Mouse (Mus musculus) stomach, postnatal 0 days (tissue): ENCODE results near the gene Sema3b. TPM values are rescaled to one million over a fixed set of nuclear protein-coding genes. Genes with fewer than 3 reads are reported as not detected.

Experiments
- ATAC-seq: fragments of 200-750 bp; cut with Nextera tagmentation; 2 replicates; pipeline ENCODE4 v1.8.0; 2017; ENCODE audit not compliant: low FRiP score, low TSS enrichment
- DNase-seq: peaks from one replicate; pipeline ENCODE4 v3.0.0-alpha.2; 2016; ENCODE audit warnings: low spot score
- H3K27ac ChIP-seq: fragments of 300-500 bp; sonication (generic); replicated peaks from 2 replicates; pipeline ENCODE4 v1.5.1; 2014; ENCODE audit warnings: mild to moderate bottlenecking, control low read depth
- H3K27me3 ChIP-seq: fragments of 300-500 bp; sonication (generic); 2 replicates; pipeline ENCODE4 v1.6.1; 2014; ENCODE audit warnings: low read length; ENCODE audit not compliant: control insufficient read depth, insufficient read depth
- H3K36me3 ChIP-seq: fragments of 300-500 bp; sonication (generic); 2 replicates; pipeline ENCODE4 v1.6.1; 2014; ENCODE audit warnings: low read length, mixed read lengths; ENCODE audit not compliant: control insufficient read depth, insufficient read depth
- H3K4me1 ChIP-seq: fragments of 300-500 bp; sonication (generic); replicated peaks from 2 replicates; pipeline ENCODE4 v1.6.1; 2014; ENCODE audit warnings: antibody characterized with exemption; ENCODE audit not compliant: control insufficient read depth, insufficient read depth
- H3K4me2 ChIP-seq: fragments of 300-500 bp; sonication (generic); replicated peaks from 2 replicates; pipeline ENCODE4 v1.6.1; 2014; ENCODE audit warnings: low read depth, mild to moderate bottlenecking, control low read depth, moderate library complexity
- H3K4me3 ChIP-seq: fragments of 300-500 bp; sonication (generic); 2 replicates; pipeline ENCODE4 v1.5.1; 2014; ENCODE audit warnings: low read depth, low read length, control low read depth
- H3K9ac ChIP-seq: fragments of 300-500 bp; sonication (generic); 2 replicates; pipeline ENCODE4 v1.6.1; 2014; ENCODE audit warnings: mild to moderate bottlenecking, low read length, control low read depth, mixed read lengths
- H3K9me3 ChIP-seq: fragments of 300-500 bp; sonication (generic); 2 replicates; pipeline ENCODE4 v1.6.1; 2016; ENCODE audit warnings: low read length; ENCODE audit not compliant: control insufficient read depth
- CTCF ChIP-seq: IDR thresholded peaks from 2 replicates; pipeline ENCODE4 v1.5.1; 2016; ENCODE audit warnings: antibody characterized with exemption, low read depth, mild to moderate bottlenecking, moderate library complexity
- EP300 ChIP-seq: optimal IDR thresholded peaks from 2 replicates; pipeline ENCODE3; 2016; ENCODE audit warnings: antibody characterized with exemption
- WGBS: fragments of 180-500 bp; shearing (Covaris S2); extraction: QIAGEN DNeasy Blood & Tissue Kit; methylation state at CpG from one replicate; pipeline ENCODE4 v1.1.7; 2014; 5-methylcytosine and 5-hydroxymethylcytosine counted together
- polyA plus RNA-seq: library from polyadenylated mRNA; unstranded; fragments of >200 nt; fragmentation: Nextera tagmentation; extraction: Ambion mirVana; gene quantifications from 2 replicates; pipeline ENCODE4 v1.2.1, GENCODE M21; 2015

Sema3b gene
- polyA plus RNA-seq, 1 experiment from 2014 or later = 16.3 TPM

DNA sequence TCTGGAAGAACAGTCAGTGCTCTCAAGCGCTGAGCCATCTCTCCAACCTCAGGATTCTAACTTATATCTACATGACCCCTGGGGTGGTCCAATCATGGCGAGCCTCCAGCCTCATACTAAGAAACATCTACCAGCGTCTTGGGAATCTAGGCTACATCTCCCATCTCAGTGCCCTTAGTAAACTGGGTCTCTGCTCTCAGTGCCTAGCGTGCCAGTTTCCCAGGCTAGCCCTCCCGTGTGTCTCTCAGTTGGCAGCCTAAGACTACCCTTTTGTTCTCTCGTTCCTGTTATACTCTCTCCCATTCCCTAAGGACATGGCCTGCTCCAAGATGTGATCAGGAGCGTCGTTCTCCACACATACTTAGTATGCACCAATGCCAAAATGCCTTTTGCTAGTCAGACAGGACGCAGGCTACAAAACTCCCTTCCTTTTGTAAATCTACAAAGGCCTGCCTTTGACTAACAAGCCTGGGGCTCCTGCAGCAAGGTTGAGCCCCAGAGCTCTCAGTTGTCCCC is 22.3 kb upstream of the Sema3b start:
- 66% methylated on average over 9 of the region's 9 CpGs for WGBS
- Histone ChIP-seq H3K4me2 (no peak overlapping the region), H3K4me3 (no peak overlapping the region), H3K9ac (no peak overlapping the region), H3K4me1 (peaks cover 28% of the 10 kb centered on the region), H3K36me3 (no peaks in the 10 kb centered on the region), H3K9me3 (no peaks in the 10 kb centered on the region), H3K27me3 (no peaks in the 10 kb centered on the region), H3K27ac (peak overlapping the region; percentile 20; the same call in 1 of the 2 replicates)
- no peak for ATAC-seq
- DNase-seq = no peak
- no peak for TF ChIP-seq CTCF
- no peak for TF ChIP-seq EP300

DNA sequence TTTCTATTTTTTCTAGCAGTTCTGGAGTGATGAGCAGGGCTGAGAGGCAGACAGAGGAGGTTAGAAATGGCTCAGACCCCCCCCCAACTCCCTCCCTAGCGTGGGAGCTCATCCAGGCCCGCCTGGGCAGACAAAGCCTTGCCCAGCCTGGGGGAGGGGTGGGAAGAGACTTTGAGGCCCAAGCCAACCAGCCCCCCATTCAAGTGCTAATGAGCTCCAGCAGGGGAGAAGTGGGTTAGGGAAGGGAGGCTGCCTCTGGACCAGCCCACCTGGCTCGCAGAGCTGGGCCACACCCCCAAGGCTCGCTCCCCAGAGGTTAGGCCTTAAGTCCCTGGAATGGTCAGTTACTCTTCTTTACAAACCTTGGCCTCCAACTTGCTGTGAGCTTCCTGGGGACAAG is 21.5 kb upstream of the Sema3b start:
- no peak for ATAC-seq
- H3K27me3 ChIP-seq = no peaks in the 10 kb centered on the region
- peak overlapping the region; percentile 8; the same call in 1 of the 2 replicates for H3K4me2 ChIP-seq
- DNase-seq = no peak
- peaks cover 28% of the 10 kb centered on the region for H3K4me1 ChIP-seq
- peak overlapping the region; percentile 82 for H3K27ac ChIP-seq
- WGBS = 21% methylated on average over 4 of the region's 4 CpGs
- TF ChIP-seq EP300 (no peak), CTCF (no peak)
- no peaks in the 10 kb centered on the region for H3K9me3 ChIP-seq
- no peak overlapping the region for H3K4me3 ChIP-seq
- 0 out of 2 replicates have a peak, but pooled peaks cover under 1% of the 10 kb centered on the region for H3K36me3 ChIP-seq
- no peak overlapping the region for H3K9ac ChIP-seq

DNA sequence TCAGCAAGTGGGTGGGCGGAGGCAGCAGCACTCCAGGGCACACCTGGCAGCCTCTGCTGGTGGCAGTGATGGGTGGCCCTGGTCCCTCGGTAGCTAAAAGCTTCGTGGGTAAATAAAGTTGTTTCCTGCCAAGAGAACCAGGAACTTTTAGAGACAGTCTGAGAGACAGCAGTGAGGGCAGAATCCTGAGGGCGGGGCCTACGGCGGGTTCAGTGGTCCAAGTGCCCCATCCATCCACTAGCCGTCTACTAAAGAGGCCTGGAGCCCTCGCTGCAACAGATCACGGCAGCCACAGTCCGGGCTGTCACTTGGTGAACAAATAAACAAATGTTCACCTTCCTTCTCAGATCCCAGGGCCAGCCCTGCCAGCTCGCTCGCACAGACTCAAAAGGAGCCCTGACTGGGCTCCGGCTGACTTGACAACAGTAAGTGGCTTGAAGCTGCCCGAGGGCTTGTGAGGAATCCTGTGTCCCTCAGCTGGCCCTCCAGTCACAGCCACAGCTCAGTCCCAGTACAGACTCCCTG is 20.9 kb upstream of the Sema3b start:
- no peak for DNase-seq
- peaks cover 28% of the 10 kb centered on the region for H3K4me1 ChIP-seq
- H3K4me2 ChIP-seq = peak overlapping the region; percentile 8; the same call in 1 of the 2 replicates
- no peak overlapping the region for H3K4me3 ChIP-seq
- peak overlapping the region; percentile 82 for H3K27ac ChIP-seq
- peak overlapping the region; percentile 31; the same call in 1 of the 2 replicates for H3K9ac ChIP-seq
- no peak for ATAC-seq
- 23% methylated on average over 14 of the region's 14 CpGs for WGBS
- no peaks in the 10 kb centered on the region for H3K9me3 ChIP-seq
- peaks cover 5% of the 10 kb centered on the region; the same call in 1 of the 2 replicates for H3K36me3 ChIP-seq
- TF ChIP-seq EP300 (no peak), CTCF (no peak)
- H3K27me3 ChIP-seq = no peaks in the 10 kb centered on the region

DNA sequence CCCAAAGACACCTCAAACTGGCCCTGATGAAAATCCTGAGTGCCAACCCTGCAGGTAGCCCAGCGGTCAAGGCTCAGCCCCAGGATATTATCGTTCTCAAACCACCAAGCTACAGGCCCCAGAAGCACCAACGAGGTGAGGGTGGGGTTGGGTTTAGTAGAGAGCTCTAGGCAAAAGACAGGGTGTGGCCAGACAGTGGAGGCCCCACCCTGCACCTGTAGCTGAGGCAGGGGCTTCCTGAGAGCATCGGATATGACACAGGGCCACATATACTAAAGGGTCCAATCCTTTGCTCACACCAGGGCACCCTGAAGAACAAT is 20.3 kb upstream of the Sema3b start:
- H3K9me3 ChIP-seq = no peaks in the 10 kb centered on the region
- peak overlapping the region; percentile 31; the same call in 1 of the 2 replicates for H3K9ac ChIP-seq
- H3K4me1 ChIP-seq = peaks cover 28% of the 10 kb centered on the region
- no peak for ATAC-seq
- WGBS = 17% methylated on average over 4 of the region's 4 CpGs
- no peak overlapping the region for H3K4me3 ChIP-seq
- peaks cover 5% of the 10 kb centered on the region; the same call in 1 of the 2 replicates for H3K36me3 ChIP-seq
- no peak for DNase-seq
- TF ChIP-seq CTCF (no peak), EP300 (no peak)
- H3K27ac ChIP-seq = peak overlapping the region; percentile 82
- H3K27me3 ChIP-seq = no peaks in the 10 kb centered on the region
- H3K4me2 ChIP-seq = no peak overlapping the region

DNA sequence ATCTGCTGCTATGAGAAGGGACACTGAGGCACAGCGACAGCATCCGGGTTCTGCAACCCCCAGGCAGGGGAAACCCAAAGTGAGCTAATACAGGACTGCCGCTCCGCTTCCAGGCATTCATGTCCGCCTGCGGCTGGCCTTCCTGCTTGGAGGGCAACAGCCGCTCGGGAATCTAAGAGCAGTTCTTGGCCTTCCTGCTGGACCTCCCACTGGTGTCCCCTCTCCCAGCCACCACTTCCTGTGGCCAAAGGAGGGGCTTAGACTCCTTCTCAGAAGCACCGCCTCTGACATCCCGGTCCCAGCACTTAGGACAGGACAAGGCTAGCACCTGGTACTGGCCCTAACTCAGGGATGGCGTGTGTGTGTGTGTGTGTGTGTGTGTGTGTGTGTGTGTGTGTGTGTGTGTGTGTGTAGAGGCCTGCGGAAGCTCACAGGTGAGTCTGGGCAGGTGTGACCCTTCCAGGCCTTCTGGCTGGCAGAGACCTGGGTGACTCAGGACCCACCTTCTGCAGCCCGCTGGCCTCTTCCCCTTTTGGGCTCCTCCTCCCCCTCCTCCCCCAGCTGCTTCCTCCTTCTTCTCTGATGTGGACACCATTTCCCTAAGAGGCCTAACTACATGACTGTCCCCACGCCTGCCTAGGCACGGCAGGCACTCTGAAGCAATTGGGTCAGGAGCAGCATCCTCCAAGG is 19.8 kb upstream of the Sema3b start:
- TF ChIP-seq EP300 (no peak), CTCF (no peak)
- H3K36me3 ChIP-seq = peaks cover 5% of the 10 kb centered on the region; the same call in 1 of the 2 replicates
- ATAC-seq = no peak
- H3K9ac ChIP-seq = peak overlapping the region; percentile 35; the same call in 1 of the 2 replicates
- H3K4me1 ChIP-seq = peaks cover 28% of the 10 kb centered on the region
- H3K9me3 ChIP-seq = no peaks in the 10 kb centered on the region
- no peaks in the 10 kb centered on the region for H3K27me3 ChIP-seq
- H3K4me2 ChIP-seq = 0 out of 2 replicates have a peak overlapping the region, but pooled peaks have one; percentile 8
- WGBS = 49% methylated on average over 15 of the region's 15 CpGs
- no peak for DNase-seq
- peak overlapping the region; percentile 82 for H3K27ac ChIP-seq
- H3K4me3 ChIP-seq = no peak overlapping the region
